Mouse (Mus musculus) T-helper 2 cell (primary cell): ENCODE data around the gene Vtcn1.

Experiments
- in situ Hi-C: fragments of 300-600 bp; cut with MboI, MseI; formaldehyde crosslinking; loops from one replicate; pipeline ENCODE4 v1.15.1; 2025; ENCODE audit warnings: high pct_unique_total_duplicates

The Vtcn1 gene

DNA sequence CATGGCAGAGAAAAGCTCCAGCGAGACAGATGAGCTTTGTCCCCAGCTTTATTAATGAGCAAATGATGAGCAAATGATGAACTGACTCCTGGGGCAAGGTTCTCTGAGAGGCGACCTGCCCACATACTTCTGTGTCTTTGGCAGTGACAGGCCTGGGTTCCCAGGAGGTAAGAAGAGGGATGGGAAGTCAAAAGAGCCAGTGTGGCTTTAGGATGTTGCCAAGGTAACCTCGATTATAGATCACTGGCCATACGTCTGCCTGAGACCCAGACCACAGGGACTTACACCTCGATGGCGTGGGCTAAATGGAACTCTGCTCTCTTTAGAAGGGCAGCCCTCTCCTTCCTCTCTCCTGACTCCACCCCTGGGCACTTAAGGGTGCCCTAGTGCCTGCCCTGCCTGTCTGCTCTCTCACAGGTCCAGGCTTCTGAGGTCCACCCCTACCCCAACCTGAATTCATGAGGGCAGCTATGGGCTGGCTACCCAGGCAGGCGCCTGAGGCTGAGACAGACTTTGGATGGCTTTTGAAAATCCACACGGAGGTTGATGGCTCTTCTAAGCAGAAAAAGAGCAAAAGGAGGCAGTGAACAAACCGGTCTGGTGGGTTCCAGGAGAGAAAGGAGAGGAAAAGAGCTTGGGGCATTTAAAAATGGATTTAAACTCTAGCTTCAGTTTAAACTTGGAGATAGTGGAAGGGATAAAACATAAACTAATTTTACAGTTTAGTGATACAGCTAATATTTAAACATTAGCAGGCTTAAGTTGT lies 31.0 kb downstream of the Vtcn1 start:
- in situ Hi-C loops = no loop called here

DNA sequence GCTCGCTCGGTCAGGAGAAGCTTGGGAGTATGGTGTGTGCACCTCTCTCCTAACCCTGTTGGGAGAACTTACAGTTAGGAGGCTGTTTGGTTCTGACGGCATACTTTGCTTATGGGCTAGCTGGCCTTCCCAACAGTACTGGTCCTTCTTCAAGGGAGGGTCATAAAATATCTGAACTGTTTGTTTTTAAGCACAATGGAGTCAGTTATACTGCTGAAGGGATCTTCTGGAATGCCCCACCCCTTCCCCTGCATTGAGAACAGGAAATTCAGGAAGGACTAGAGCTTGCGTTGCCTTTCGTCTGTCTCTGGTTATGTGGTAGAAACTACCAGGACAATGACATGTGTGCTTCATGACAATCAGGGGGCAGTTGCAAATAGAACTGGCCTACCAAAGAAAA lies 31.9 kb downstream of the Vtcn1 start:
- in situ Hi-C loops = no loop called here

GRCm38 (mm10) chr3:100858334-100859002 lies 33.2 kb downstream of the Vtcn1 start:
- in situ Hi-C loops = no loop called here

DNA sequence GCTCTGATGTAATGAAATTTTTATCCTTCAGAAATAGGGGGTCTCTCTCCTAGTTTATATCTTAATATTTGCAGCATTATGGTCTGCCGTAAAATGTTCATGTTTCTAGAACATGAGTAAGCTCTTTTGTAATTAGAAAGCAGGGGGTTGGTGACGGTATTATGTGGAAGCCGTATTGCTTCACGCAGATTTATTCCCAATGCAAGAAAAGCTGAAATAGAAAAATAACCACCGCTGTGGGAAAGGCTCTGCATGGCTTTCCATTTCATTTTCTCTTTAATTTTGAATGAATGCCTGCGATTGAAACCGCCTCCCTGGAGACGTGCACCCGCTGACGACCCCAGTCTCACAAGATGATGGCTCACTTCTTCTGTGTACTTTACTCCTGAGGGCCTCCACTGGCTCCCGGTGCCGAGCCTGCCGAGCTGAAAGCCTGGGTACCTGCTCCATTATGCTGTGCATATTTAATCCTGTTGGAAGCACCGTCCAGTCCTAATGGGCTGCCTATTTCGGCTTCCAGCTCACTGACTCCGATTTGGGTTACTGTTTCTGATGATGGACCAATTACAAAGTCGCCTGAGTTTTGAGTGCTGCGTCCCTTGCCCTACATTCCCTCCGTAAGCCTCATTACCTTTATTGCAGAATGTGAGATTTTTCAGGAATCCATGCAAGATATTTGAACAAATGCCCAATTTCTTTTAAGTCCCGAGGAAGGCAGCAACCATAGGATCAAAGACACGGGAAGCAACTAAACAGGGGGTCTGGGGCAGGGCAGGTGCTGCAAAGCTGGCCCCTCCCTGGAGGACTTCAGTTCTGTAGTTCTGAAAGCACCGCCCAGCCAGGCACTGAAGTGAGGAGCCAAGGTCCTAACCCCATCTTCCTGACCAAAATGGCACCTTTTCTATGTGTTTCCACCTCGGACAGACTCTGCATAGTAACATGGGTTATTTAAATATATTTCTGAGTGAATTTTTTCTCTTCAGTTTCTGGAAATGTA lies 36.3 kb downstream of the Vtcn1 start:
- in situ Hi-C loops = no loop called here

DNA sequence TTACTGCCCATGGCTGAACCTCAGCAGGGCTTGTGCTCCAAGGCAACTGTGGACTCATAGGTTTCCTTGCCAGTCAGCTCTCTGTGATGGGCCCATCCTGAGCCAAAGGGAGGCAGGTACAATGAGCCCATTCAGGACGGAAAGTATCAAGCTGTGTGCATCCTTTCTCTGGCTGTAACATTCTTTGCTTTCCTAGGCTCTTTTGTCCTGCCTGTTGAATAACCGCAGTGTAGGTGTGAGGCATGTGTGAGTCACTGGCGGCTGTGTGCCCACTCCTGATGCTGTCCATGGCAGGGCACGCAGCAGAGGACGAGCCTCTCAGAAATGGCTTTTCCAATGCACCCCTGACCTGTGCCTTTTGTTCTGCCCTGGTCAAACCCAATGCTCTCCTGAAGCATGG lies 41.7 kb downstream of the Vtcn1 start:
- in situ Hi-C loops = no loop called here

- in situ Hi-C loops = loop anchor here (25.0 kb wide), 1 partner anchor 1135 kb away; the partner anchor contains the start of gene Nhlh2
Observed at GRCm38 (mm10) chr3:100877057-100877456, 51.8 kb downstream of the Vtcn1 start.

- in situ Hi-C loops = loop anchor here (25.0 kb wide), 1 partner anchor 1131 kb away; the partner anchor contains the start of gene Nhlh2
Observed at GRCm38 (mm10) chr3:100881403-100881802, 56.1 kb downstream of the Vtcn1 start.

GRCm38 (mm10) chr3:100881843-100882634 lies 56.8 kb downstream of the Vtcn1 start:
- in situ Hi-C loops = loop anchor here (25.0 kb wide), 1 partner anchor 1130 kb away; the partner anchor contains the start of gene Nhlh2

DNA sequence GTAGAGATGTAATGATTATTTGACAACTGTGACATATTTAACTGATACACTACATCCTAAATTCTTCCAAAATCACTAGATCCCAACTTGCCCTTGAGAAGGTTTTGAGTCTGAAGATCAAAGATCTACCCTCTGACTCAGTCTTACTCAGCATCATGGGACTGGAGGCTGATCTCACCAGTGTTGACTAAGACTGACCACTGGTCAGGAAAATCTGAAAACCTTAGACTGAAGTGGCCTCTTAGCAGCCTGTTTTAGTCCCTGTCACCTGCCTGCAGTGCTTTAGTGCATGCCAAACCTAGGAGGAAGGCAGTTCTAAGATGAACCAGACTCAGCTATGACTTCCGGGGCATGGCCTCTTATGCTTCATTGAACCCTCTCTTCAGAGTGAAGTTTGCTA lies 64.0 kb downstream of the Vtcn1 start:
- in situ Hi-C loops = loop anchor here (25.0 kb wide), 1 partner anchor 1123 kb away; the partner anchor contains the start of gene Nhlh2

DNA sequence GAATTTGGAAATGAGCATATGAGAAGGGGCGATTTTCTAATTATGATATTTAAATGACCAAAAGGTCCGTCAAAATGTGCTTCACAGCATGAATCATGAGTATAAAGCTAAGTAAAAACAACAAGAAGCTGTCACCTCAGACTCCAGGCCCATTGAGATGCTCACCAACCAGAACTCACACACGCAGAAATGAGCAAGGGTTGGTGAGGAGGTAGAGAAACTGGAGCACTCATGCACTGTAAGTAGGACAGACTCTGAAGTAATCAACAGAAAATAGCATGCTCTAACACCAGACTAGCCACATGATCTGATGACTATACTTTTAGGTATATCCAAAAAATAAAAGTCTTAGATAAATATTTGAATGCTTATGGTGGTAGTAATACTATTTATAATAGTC lies 65.1 kb downstream of the Vtcn1 start:
- in situ Hi-C loops = loop anchor here (25.0 kb wide), 1 partner anchor 1122 kb away; the partner anchor contains the start of gene Nhlh2

DNA sequence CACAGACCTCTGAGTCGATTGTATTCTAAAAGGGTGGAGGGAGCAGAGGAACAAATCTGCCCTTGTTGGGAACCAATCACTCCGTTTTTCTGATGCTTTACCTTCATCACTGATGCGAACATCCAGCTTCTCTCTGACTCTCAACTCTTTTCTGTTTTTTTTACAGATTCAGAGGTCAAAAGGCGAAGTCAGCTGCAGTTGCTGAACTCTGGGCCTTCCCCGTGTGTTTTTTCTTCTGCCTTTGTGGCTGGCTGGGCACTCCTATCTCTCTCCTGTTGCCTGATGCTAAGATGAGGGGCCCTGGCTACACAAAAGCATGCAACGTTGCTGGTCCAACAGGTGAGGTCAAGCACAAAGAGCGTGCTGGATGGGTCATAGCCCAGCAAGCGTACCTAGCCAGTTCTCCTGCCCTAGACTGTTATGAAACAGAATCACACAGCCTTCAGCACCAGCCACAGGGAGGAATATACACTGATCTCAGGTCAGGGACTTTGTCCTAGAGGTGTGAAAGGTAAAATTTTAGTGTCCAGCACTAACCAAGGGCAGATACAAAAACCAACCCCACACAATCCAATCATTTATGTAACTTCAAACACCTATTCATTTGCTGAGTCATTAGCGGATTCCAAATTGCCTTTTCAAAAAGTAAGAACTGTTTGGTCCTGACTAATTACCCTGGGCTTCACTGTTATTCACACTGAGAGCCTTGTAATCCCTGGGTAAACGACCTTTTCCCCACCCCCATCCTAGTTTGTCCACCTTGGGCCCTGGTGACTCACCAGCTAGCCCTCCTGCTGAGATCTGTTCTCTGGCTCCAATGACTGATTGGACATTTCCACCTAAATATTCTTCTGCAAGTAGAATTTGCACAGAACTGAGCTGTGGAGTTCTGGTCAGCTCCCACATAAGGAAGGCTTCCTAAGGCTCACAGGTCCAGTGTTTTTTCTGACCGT lies 67.4 kb downstream of the Vtcn1 start:
- in situ Hi-C loops = loop anchor here (25.0 kb wide), 1 partner anchor 1120 kb away; the partner anchor contains the start of gene Nhlh2

- in situ Hi-C loops = loop anchor here (25.0 kb wide), 1 partner anchor 1117 kb away; the partner anchor contains the start of gene Nhlh2
Observed at GRCm38 (mm10) chr3:100895500-100895899, 70.2 kb downstream of the Vtcn1 start.

DNA sequence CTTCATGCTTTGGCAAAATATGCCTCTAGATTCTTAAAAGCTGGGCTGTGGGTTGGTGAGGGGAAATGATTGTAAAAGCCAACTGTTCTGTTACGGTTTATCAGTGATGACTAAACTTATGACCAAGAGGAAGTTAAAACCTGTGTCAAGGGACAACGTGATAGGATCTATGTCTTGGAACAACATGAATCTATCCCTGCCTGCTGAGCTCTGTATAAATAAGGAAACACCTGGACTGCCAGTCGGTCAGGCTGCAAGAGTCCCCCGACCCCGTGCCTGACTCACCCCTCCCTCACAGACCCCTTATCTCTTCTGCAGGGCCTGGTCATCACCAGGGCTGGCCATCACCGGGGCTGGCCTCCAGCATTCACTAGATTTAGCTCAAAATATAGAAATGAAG lies 80.9 kb downstream of the Vtcn1 start:
- in situ Hi-C loops = no loop called here

- in situ Hi-C loops = no loop called here
Observed at GRCm38 (mm10) chr3:100906916-100907315, 81.7 kb downstream of the Vtcn1 start.

GRCm38 (mm10) chr3:100908594-100908993 lies 83.3 kb downstream of the Vtcn1 start:
- in situ Hi-C loops = no loop called here

DNA sequence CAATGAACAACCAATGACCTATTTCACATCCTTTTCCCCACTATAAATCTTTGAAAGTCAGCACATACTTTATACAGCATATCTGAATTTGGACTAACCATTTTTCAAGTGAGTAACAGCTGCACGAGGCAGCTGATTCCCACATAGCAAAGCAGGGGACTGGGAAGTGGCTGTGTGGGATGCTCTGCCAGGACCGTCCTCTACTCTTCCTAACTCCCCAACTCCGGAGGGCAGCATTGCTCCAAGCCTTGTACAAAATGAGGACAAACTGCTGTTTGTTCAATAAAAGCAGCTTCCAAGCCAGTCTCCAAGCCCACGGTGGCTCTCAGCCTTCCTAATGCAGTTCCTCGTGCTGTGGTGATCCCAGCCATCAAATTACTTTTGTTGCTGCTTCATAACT lies 85.4 kb downstream of the Vtcn1 start:
- in situ Hi-C loops = no loop called here

DNA sequence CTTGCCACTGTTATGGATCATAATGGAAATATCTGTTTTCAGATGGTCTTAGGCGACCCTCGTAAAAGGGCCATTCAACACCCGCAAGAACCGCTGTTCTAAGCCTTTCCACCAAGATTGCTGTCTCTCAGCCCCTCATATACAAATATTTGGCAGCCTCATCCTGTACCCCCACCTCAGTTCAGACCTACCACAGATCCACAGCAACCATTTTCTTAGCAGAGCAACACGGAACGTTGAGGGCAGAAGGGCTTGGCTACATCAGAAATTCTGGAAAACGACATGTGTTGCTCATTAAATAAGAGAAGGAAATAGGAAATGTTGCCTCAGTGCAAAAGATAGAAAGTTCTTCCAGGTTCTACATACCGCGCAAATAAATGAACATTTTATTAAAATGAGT lies 85.8 kb downstream of the Vtcn1 start:
- in situ Hi-C loops = no loop called here

- in situ Hi-C loops = no loop called here
Observed at GRCm38 (mm10) chr3:100911498-100912213, 86.4 kb downstream of the Vtcn1 start.

GRCm38 (mm10) chr3:100916844-100917243 lies 91.6 kb downstream of the Vtcn1 start:
- in situ Hi-C loops = no loop called here
